Mouse (Mus musculus) right cerebral cortex, postnatal 4 days (tissue): ENCODE measurements around the gene Dpep3.

ENCODE experiments used
- DNase-seq: peaks from one replicate; pipeline ENCODE4 v3.0.0-alpha.2; 2022

Gene Dpep3

DNA sequence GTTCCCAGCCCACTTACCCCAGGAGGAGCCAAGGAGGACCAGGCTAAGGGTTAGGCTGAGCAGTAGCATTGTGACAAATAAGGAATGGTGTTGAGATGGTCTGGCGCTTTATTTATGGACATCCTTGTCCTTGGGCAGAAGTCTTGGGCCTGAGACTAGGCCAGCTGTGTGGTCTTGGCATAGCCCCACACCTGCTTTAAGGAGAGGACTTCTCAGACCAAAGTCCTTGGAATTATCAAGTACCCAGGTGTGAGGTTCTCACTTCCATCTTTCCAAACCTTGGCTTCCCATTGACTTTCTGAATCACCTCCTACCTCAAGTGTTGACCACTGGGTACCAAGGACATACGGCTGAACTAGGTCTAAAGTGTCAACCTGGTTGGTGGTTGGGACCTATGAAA lies 45.5 kb downstream of the Dpep3 start, which contains the start of gene Ctrl:
Ctrl (minus strand) TSS at position 101 of the 400 bp plus-strand sequence.
- DNase-seq: no peak

DNA sequence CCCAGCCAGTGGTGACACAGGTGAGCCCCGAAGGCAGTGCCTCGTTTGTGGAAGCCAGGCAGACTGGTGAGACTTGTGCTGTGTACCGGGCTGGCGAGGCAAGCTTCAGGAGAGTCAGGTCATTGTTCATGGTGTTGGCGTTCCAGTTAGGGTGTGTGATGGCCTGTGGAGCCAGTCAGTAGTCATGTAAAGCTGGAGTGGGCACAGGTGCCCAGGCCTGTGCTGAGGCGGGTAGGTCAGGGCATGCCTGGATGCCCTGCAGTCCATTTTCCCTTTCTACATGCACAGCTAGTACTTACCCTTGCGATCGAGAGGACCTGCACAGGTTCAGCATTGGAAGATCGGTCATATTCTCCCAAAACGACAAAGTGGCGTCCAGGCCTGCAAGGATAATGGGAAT lies 46.7 kb downstream of the Dpep3 start:
- DNase-seq: no peak

DNA sequence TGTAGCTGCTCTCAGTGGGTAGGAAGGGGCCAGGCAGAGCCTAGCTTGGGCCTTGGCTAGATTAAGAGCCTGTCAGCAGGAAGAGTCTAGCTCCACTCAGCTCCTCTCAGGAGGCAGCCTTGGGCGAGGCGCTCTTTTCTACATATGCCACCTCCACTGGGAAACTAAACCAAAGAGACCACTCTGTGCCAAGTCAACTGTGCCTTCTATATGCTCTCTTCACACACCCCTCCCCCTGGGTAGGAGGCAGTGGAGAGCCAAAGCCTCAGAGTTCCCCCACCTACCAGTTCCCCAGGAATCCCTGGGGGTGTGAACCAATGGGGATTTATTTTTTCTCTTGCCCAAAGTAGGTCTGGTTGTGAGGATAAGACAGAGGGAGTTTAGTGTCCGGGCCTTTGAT lies 48.0 kb downstream of the Dpep3 start:
- no peak for DNase-seq

DNA sequence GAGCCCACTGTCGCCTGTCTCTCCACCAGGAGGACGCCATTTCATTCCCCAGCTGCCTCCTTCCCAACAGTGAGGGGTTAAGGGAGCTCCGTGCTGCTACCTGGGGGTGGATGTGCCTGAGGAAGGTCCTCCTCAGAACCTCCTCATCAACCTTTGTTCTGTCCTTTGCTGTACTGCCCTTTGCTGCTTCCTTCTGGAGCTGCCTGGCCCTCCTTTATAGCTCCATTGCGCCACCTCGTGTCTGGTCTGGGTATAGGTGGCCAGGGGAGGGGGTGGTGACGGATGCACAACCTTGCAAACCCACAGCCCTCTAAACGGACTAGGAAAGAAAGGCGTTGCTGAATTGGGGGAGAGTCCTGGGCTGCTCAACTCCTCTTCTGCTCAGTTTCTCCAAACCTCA lies 48.6 kb downstream of the Dpep3 start:
- DNase-seq: peak; percentile 94

DNA sequence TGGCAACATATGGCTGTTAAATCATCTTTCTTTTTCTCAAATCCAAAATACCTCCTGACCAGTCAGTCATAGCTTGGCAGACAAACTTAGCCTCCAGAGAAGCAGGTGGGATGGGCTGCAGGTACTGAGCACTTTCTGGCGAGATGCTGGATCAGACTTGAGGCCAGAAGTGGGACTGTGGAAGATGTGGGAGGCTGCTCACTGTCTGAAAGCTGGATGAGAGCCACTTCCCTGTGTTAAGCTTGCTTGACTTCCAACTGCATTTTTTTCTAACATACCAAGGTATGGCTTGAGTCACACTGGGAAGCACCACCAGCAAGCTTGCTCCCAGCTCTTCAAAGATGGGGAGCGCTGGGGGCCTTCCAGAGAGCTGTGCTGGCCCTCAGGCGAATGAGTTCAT lies 54.1 kb downstream of the Dpep3 start:
- no peak for DNase-seq
